Mouse (Mus musculus) C2C12 (cell line): ENCODE results near the gene Kdelc2. TPM values are rescaled to one million over a fixed set of nuclear protein-coding genes. Genes with fewer than 3 reads are reported as not detected.

Experiments used
- H3K27me3 ChIP-seq: one replicate; pipeline ENCODE4 v1.6.1; 2011; ENCODE audit not compliant: control insufficient read depth, insufficient read depth, insufficient read length
- H3K36me3 ChIP-seq: one replicate; pipeline ENCODE4 v1.6.1; 2011; ENCODE audit not compliant: control insufficient read depth, insufficient read depth
- H3K4me3 ChIP-seq: one replicate; pipeline ENCODE4 v1.5.1; 2011; ENCODE audit warnings: mild to moderate bottlenecking, control low read depth; ENCODE audit not compliant: poor library complexity, insufficient read depth, severe bottlenecking
- H3K79me2 ChIP-seq: one replicate; pipeline ENCODE4 v1.6.1; 2011; ENCODE audit not compliant: control insufficient read depth, insufficient read depth
- H3K79me3 ChIP-seq: one replicate; pipeline ENCODE4 v1.6.1; 2011; ENCODE audit warnings: low read depth, control low read depth
- H3ac ChIP-seq: one replicate; pipeline ENCODE3; 2011; ENCODE audit warnings: low read depth; ENCODE audit not compliant: control insufficient read depth, insufficient read length
- CEBPB ChIP-seq: IDR thresholded peaks from one replicate; pipeline ENCODE4 v1.6.1; 2011; ENCODE audit warnings: low read depth, mild to moderate bottlenecking, control low read depth, moderate library complexity
- CTCF ChIP-seq: IDR thresholded peaks from one replicate; pipeline ENCODE4 v1.5.1; 2011; ENCODE audit not compliant: control insufficient read depth, insufficient read depth, insufficient read length
- FOSL1 ChIP-seq: IDR thresholded peaks from one replicate; pipeline ENCODE4 v1.8.0; 2011; ENCODE audit warnings: mild to moderate bottlenecking, low read length; ENCODE audit not compliant: poor library complexity, insufficient read depth, severe bottlenecking
- MAX ChIP-seq: IDR thresholded peaks from one replicate; pipeline ENCODE4 v1.6.1; 2011; ENCODE audit warnings: mild to moderate bottlenecking, control low read depth
- MYOD1 ChIP-seq: IDR thresholded peaks from one replicate; pipeline ENCODE4 v1.6.1; 2011; ENCODE audit warnings: low read depth; ENCODE audit not compliant: control insufficient read depth, insufficient read length
- MYOG ChIP-seq: IDR thresholded peaks from one replicate; pipeline ENCODE4 v1.6.1; 2011; ENCODE audit not compliant: control insufficient read depth, insufficient read length; ENCODE audit errors: extremely low read depth
- USF1 ChIP-seq: IDR thresholded peaks from one replicate; pipeline ENCODE4 v1.6.1; 2011; ENCODE audit warnings: low read depth, mild to moderate bottlenecking, control low read depth, moderate library complexity
- polyA plus RNA-seq: library from polyadenylated mRNA; unstranded; fragments of >200 nt; fragmentation: generic; extraction: Trizol; gene quantifications from one replicate; pipeline ENCODE4 v1.2.1, GENCODE M21; 2012; ENCODE audit warnings: missing spikeins

Kdelc2 gene
- polyA plus RNA-seq, 1 experiment: 5.2 TPM

- TF ChIP-seq MYOG: no peak
- no peak for TF ChIP-seq FOSL1
- no peak for TF ChIP-seq USF1
- no peak for TF ChIP-seq MYOD1
- TF ChIP-seq CTCF: no peak
- no peak for TF ChIP-seq MAX
- TF ChIP-seq CEBPB: no peak
- H3K79me2 ChIP-seq: no peaks in the 10 kb centered on the region
- no peak overlapping the region for H3K4me3 ChIP-seq
These were observed 39.0 kb upstream of the Kdelc2 start for GRCm38 (mm10) chr9:53344646-53345432.

GRCm38 (mm10) chr9:53345728-53346127 is 38.1 kb upstream of the Kdelc2 start:
- H3ac ChIP-seq: no peak overlapping the region
- no peak overlapping the region for H3K4me3 ChIP-seq

More at GRCm38 (mm10) chr9:53344646-53345432, 39.0 kb upstream of the Kdelc2 start:
- no peaks in the 10 kb centered on the region for H3K79me3 ChIP-seq
- H3K27me3 ChIP-seq: peaks cover 15% of the 10 kb centered on the region
- no peak overlapping the region for H3ac ChIP-seq
- no peaks in the 10 kb centered on the region for H3K36me3 ChIP-seq

GRCm38 (mm10) chr9:53346402-53346801 is 37.4 kb upstream of the Kdelc2 start:
- Histone ChIP-seq H3ac (no peak overlapping the region), H3K79me2 (no peaks in the 10 kb centered on the region), H3K27me3 (peaks cover 8% of the 10 kb centered on the region), H3K79me3 (no peaks in the 10 kb centered on the region), H3K36me3 (no peaks in the 10 kb centered on the region), H3K4me3 (no peak overlapping the region)
- no peak for TF ChIP-seq USF1
- no peak for TF ChIP-seq CTCF
- TF ChIP-seq MYOD1: no peak
- no peak for TF ChIP-seq CEBPB
- no peak for TF ChIP-seq MYOG

More at GRCm38 (mm10) chr9:53345728-53346127, 38.1 kb upstream of the Kdelc2 start:
- TF ChIP-seq USF1 (no peak), MYOD1 (no peak)
- Histone ChIP-seq H3K36me3 (no peaks in the 10 kb centered on the region), H3K79me3 (no peaks in the 10 kb centered on the region), H3K27me3 (peaks cover 13% of the 10 kb centered on the region), H3K79me2 (no peaks in the 10 kb centered on the region)

GRCm38 (mm10) chr9:53349211-53349610 is 34.6 kb upstream of the Kdelc2 start:
- TF ChIP-seq USF1: no peak
- no peak for TF ChIP-seq FOSL1
- TF ChIP-seq CEBPB: no peak
- TF ChIP-seq MAX: no peak
- TF ChIP-seq CTCF: no peak
- Histone ChIP-seq H3K36me3 (no peaks in the 10 kb centered on the region), H3K79me2 (no peaks in the 10 kb centered on the region)

GRCm38 (mm10) chr9:53350331-53350730 is 33.5 kb upstream of the Kdelc2 start:
- Histone ChIP-seq H3K36me3 (no peaks in the 10 kb centered on the region), H3ac (no peak overlapping the region), H3K79me2 (no peaks in the 10 kb centered on the region), H3K4me3 (no peak overlapping the region), H3K79me3 (no peaks in the 10 kb centered on the region), H3K27me3 (peaks cover 3% of the 10 kb centered on the region)
- TF ChIP-seq FOSL1: no peak
- TF ChIP-seq CTCF: no peak

More at GRCm38 (mm10) chr9:53349211-53349610, 34.6 kb upstream of the Kdelc2 start:
- Histone ChIP-seq H3K79me3 (no peaks in the 10 kb centered on the region), H3K27me3 (peaks cover 4% of the 10 kb centered on the region), H3K4me3 (no peak overlapping the region), H3ac (no peak overlapping the region)

GRCm38 (mm10) chr9:53351899-53352298 is 31.9 kb upstream of the Kdelc2 start:
- Histone ChIP-seq H3K27me3 (peaks cover 3% of the 10 kb centered on the region), H3ac (no peak overlapping the region), H3K79me3 (no peaks in the 10 kb centered on the region), H3K4me3 (no peak overlapping the region), H3K36me3 (no peaks in the 10 kb centered on the region), H3K79me2 (no peaks in the 10 kb centered on the region)
- TF ChIP-seq MYOG: no peak
- no peak for TF ChIP-seq FOSL1
- no peak for TF ChIP-seq CTCF
- TF ChIP-seq USF1: no peak
- TF ChIP-seq CEBPB: no peak
- no peak for TF ChIP-seq MYOD1
- no peak for TF ChIP-seq MAX
